Mouse (Mus musculus) central nervous system, embryonic 14 days (tissue): ENCODE results near the gene Cdsn. TPM values are rescaled to one million over a fixed set of nuclear protein-coding genes. Genes with fewer than 3 reads are reported as not detected.

Source experiments
- polyA plus RNA-seq: library from polyadenylated mRNA; depleted of rRNA; stranded (reverse); fragments of >200 nt; gene quantifications from 2 replicates; pipeline ENCODE4 v1.2.3, GENCODE M21; 2012; rRNA removed

Cdsn gene
- polyA plus RNA-seq: 0.02 and 0.13 TPM in 2 replicates

GRCm38 (mm10) chr17:35551881-35552414, at the start of gene Cdsn:
Gene Cdsn (plus strand): TSS chr17:35552128.

GRCm38 (mm10) chr17:35505776-35506175, 46.2 kb upstream of the Cdsn start, which contains the start of gene Pou5f1:
Gene Pou5f1 (plus strand): TSS chr17:35506018.

GRCm38 (mm10) chr17:35516652-35517500, 35.1 kb upstream of the Cdsn start, which contains the start of the genes Tcf19 and Cchcr1:
Gene Tcf19 (minus strand): TSS chr17:35516824.
Gene Cchcr1 (plus strand): TSS chr17:35517100.

GRCm38 (mm10) chr17:35532901-35533300, 19.0 kb upstream of the Cdsn start, which contains the start of gene Psors1c2:
Gene Psors1c2 (plus strand): TSS chr17:35533201.

GRCm38 (mm10) chr17:35567150-35567549, 15.2 kb downstream of the Cdsn start, which contains the start of gene 2300002M23Rik:
Gene 2300002M23Rik (plus strand): TSS chr17:35567450.

GRCm38 (mm10) chr17:35601249-35601648, 49.3 kb downstream of the Cdsn start, which contains the start of gene Sfta2:
Gene Sfta2 (plus strand): TSS chr17:35601549.

Other genes starting within 250 kb of the Cdsn start
- 0.09 and 0.10 TPM in 2 replicates for gene H2-Q1, start 231.7 kb upstream of the Cdsn start, polyA plus RNA-seq
- gene H2-Q2, start 209.9 kb upstream of the Cdsn start, polyA plus RNA-seq: 0.92 and 0.94 TPM in 2 replicates
- 4.9 and 7.0 TPM in 2 replicates for gene H2-Q4, start 172.5 kb upstream of the Cdsn start, polyA plus RNA-seq
- 0.54 and 0.61 TPM in 2 replicates for gene H2-Q6, start 127.3 kb upstream of the Cdsn start, polyA plus RNA-seq
- 3.8 and 4.5 TPM in 2 replicates for gene H2-Q7, start 113.0 kb upstream of the Cdsn start, polyA plus RNA-seq
- gene H2-Q10, start 82.0 kb upstream of the Cdsn start, polyA plus RNA-seq: 0.09 and 0.11 TPM in 2 replicates
- not detected in 2 replicates for gene Pou5f1, start 46.1 kb upstream of the Cdsn start, polyA plus RNA-seq
- 27.0 and 27.8 TPM in 2 replicates for gene Tcf19, start 35.3 kb upstream of the Cdsn start, polyA plus RNA-seq
- 23.6 and 25.7 TPM in 2 replicates for gene Cchcr1, start 35.0 kb upstream of the Cdsn start, polyA plus RNA-seq
- gene Psors1c2, start 18.9 kb upstream of the Cdsn start, polyA plus RNA-seq: 1.1 and 1.2 TPM in 2 replicates
- gene 2300002M23Rik, start 15.3 kb downstream of the Cdsn start, polyA plus RNA-seq: 0.19 TPM in 1 of 2 replicates, not detected in the other
- 0.33 and 0.34 TPM in 2 replicates for gene Sfta2, start 49.4 kb downstream of the Cdsn start, polyA plus RNA-seq
- not detected in 2 replicates for gene Gm9573, start 74.5 kb downstream of the Cdsn start, polyA plus RNA-seq
- gene Mucl3, start 91.6 kb downstream of the Cdsn start, polyA plus RNA-seq: 0.06 and 0.15 TPM in 2 replicates
- gene Vars2, start 115.5 kb downstream of the Cdsn start, polyA plus RNA-seq: 35.4 and 37.4 TPM in 2 replicates
- 31.1 and 34.8 TPM in 2 replicates for gene Gtf2h4, start 121.6 kb downstream of the Cdsn start, polyA plus RNA-seq
- 94.3 and 115 TPM in 2 replicates for gene Ddr1, start 152.5 kb downstream of the Cdsn start, polyA plus RNA-seq